Mouse (Mus musculus): ENCODE measurements around the gene Olfr78.

DNA sequence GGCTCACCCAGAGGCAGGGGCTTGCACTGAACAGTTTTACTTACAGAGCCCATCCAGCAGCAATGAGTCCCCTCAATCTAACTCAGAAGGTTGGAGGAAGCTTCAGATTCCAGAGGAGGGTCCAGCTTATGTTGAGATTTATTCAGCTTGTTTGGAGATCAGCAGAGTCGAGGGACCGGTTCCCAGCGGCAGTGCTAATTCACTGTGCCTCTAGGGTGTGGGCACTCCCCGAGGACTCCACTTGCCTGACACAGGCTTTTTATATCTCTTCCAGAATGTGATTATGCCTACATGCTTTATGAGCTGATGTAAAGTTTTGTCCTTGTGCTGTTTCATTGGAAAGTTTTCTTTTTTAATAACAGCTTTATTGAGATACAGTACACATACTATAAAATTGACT is at the start of gene Olfr78, which contains the start of gene Olfr560:
- TF ChIP-seq POLR2A (IDR thresholded peaks at IDR 0.05; ENCODE audit: insufficient read depth, low read depth, low read length) (no peak), CTCF (IDR thresholded peaks at IDR 0.05) (no peak)
